Mouse (Mus musculus) embryonic fibroblast, embryonic 13.5 days (primary cell): ENCODE measurements around the gene Anapc11. TPM values are rescaled to one million over a fixed set of nuclear protein-coding genes. Genes with fewer than 3 reads are reported as not detected.

Source experiments
- H3K27ac ChIP-seq: 2 replicates; pipeline ENCODE4 v1.5.1; 2012; ENCODE audit warnings: low read length, control low read depth, inconsistent platforms; ENCODE audit not compliant: insufficient read depth
- H3K4me1 ChIP-seq: 2 replicates; pipeline ENCODE4 v1.6.1; 2011; ENCODE audit warnings: low read length; ENCODE audit not compliant: control insufficient read depth, insufficient read depth
- H3K4me3 ChIP-seq: 2 replicates; pipeline ENCODE4 v1.5.1; 2011; ENCODE audit warnings: mild to moderate bottlenecking, control low read depth, low read length; ENCODE audit not compliant: insufficient read depth
- CTCF ChIP-seq: IDR thresholded peaks from 2 replicates; pipeline ENCODE4 v1.5.1; 2011; ENCODE audit warnings: mild to moderate bottlenecking, control low read depth, low read length, moderate library complexity, borderline replicate concordance; ENCODE audit not compliant: insufficient read depth
- POLR2A ChIP-seq: IDR thresholded peaks from 2 replicates; pipeline ENCODE4 v1.6.1; 2011; ENCODE audit warnings: low read depth, mild to moderate bottlenecking, control low read depth, low read length, moderate library complexity
- polyA plus RNA-seq: library from polyadenylated mRNA; stranded (reverse); fragments of >200 nt; gene quantifications from 2 replicates; pipeline ENCODE4 v1.2.4, GENCODE M21; 2011; ENCODE audit warnings: low read depth; ENCODE audit not compliant: missing spikeins, insufficient read length

Gene Anapc11
- polyA plus RNA-seq, 1 experiment = 87.2 TPM

GRCm38 (mm10) chr11:120632559-120633519 lies 34.6 kb downstream of the Anapc11 start:
- peaks cover 8% of the 10 kb centered on the region; the same call in 1 of the 2 replicates for H3K4me1 ChIP-seq
- peak overlapping the region; percentile 75 for H3K4me3 ChIP-seq
- peak overlapping the region; percentile 90 for H3K27ac ChIP-seq
- TF ChIP-seq POLR2A (peak; percentile 58; the same call in 1 of the 2 replicates), CTCF (no peak)

DNA sequence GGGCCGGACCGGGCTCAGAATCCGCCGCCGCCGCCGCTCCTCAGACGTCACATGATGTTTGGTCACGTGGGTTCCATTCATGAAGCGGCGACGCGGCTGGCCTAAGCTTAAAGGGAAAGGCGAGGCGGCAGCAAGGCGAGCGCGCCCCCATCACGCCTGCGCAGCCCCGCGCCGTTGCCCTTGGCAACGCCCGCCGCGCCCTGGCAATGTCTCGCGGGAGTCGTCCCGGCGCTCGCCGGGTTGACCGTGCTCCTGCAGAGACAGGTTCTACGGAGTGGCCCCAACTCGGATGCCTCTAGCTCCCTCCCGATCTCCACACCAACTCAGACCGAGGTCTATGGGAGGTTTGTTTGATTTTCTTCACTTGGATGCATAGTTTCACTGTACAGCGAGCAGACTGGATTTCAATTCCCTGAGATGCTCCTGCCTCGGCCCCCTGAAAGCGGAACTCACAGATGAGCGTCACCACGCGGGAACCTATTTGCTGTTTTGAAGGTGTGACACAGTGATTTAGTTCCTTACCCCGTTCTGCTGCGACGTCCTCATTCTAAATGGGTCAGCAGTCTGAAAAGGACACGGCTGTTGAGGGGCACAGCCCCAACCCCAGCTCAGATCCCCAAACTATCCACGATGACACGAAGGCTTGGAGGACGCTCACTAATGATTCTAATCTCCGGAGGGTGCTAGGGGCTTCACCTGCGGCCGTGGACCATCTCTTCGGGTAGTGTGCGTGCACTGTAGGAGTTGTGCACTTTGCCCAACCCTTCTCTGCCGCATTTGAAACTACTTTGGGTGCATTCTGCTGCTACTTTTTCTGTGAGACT lies 35.5 kb downstream of the Anapc11 start, which contains the start of gene Mafg:
Gene Mafg (minus strand): TSS at position 81 of the 824 bp plus-strand sequence.
- TF ChIP-seq POLR2A = peak; percentile 74
- no peak for TF ChIP-seq CTCF
- H3K4me1 ChIP-seq = peaks cover 8% of the 10 kb centered on the region; the same call in 1 of the 2 replicates
- H3K4me3 ChIP-seq = peak within 1 kb of the TSS; percentile 75
- H3K27ac ChIP-seq = peak within 1 kb of the TSS; percentile 90

DNA sequence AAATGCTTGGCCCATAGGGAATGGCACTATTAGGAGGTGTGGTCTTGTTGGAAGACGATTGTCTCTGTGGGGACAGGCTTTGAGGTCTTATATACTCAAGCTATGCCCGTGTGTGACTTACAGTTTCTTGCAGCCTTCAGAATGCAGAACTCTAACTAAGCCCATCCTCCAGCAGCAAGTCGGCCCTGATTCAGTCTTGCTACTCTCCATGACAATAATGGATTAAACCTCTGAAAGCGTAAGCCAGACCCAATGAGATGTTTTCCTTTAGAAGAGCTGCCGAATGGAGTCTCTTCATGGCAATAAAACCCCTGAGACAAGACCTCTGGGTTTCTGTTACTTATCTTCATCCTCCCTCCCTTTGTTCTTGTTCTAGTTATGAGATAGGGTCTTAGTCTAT lies 36.6 kb downstream of the Anapc11 start:
- Histone ChIP-seq H3K4me1 (peaks cover 3% of the 10 kb centered on the region; the same call in 1 of the 2 replicates), H3K4me3 (no peak overlapping the region), H3K27ac (no peak overlapping the region)
- TF ChIP-seq CTCF (no peak), POLR2A (no peak)

DNA sequence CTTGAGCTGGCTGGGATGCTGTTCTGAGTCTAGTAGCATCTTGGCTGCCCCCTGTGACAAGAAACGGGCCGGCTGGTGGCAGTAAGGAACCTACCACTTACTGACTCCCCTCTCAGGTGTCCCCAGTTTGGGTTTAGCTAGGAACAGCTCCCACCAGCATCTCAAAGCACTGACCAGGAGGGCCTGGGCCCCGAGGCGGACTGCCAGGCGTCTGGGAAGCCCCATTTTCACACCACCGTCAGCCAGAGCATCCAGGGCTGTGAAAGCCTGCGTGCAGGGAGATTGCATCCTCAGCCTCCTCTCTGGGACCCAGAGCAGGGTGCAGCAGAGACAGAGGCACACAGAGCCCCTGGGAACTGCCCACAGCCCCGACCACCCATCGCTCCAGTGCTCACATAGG lies 43.0 kb downstream of the Anapc11 start:
- H3K4me3 ChIP-seq = no peak overlapping the region
- H3K27ac ChIP-seq = no peak overlapping the region
- TF ChIP-seq CTCF (no peak), POLR2A (no peak)
- peaks cover 3% of the 10 kb centered on the region for H3K4me1 ChIP-seq

DNA sequence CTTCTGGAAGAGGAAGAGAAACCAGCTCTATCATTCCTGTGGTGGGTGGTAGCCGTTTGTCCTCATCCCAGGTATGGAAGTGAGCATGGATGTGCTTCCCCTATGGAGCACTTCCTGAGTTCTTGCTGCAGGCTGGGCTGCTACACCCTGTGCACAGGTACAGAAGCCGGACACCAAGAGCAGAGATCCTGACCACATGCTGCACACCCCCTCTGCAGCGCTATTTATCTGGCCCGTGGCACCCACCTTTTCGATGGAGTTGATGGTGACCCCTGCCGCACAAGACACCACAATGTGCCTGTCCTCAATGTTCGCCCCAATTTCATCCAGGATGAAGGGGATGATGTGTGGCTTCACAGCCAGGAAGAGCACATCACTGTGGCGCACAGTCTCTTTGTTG lies 43.6 kb downstream of the Anapc11 start:
- Histone ChIP-seq H3K4me1 (peaks cover 3% of the 10 kb centered on the region), H3K27ac (no peak overlapping the region), H3K4me3 (no peak overlapping the region)
- TF ChIP-seq CTCF = no peak
- no peak for TF ChIP-seq POLR2A

GRCm38 (mm10) chr11:120642939-120643600 lies 44.8 kb downstream of the Anapc11 start:
- peak; percentile 24; the same call in 1 of the 2 replicates for TF ChIP-seq POLR2A
- TF ChIP-seq CTCF = no peak
- Histone ChIP-seq H3K27ac (no peak overlapping the region), H3K4me3 (peak overlapping the region; percentile 56), H3K4me1 (peaks cover 3% of the 10 kb centered on the region)

DNA sequence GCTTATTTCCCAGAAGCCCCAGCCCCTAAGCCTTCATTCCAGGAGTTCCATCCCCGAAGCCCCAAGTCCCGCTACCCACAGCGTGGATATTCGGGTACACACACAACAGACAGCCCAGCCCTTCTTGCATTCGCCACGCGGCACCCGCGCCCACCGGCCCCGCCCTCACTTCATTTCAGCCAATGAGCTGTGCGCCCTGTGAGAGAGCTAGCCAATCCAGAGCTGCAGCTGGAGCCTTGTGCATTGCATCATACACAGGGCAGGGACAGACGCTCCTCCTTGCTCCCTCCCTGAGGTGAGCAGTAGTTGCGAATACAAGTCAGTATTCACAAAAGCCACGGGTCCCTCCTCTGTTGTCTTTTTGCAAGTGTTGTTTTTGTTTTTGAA lies 45.4 kb downstream of the Anapc11 start, which contains the start of gene Pycr1:
Gene Pycr1 (minus strand): TSS at position 169 of the 387 bp plus-strand sequence.
- H3K4me1 ChIP-seq = peaks cover 3% of the 10 kb centered on the region
- peak; percentile 85 for TF ChIP-seq POLR2A
- TF ChIP-seq CTCF = no peak
- H3K4me3 ChIP-seq = peak within 1 kb of the TSS; percentile 56
- 0 out of 2 replicates have a peak within 1 kb of the TSS, but pooled peaks have one; percentile 19 for H3K27ac ChIP-seq

DNA sequence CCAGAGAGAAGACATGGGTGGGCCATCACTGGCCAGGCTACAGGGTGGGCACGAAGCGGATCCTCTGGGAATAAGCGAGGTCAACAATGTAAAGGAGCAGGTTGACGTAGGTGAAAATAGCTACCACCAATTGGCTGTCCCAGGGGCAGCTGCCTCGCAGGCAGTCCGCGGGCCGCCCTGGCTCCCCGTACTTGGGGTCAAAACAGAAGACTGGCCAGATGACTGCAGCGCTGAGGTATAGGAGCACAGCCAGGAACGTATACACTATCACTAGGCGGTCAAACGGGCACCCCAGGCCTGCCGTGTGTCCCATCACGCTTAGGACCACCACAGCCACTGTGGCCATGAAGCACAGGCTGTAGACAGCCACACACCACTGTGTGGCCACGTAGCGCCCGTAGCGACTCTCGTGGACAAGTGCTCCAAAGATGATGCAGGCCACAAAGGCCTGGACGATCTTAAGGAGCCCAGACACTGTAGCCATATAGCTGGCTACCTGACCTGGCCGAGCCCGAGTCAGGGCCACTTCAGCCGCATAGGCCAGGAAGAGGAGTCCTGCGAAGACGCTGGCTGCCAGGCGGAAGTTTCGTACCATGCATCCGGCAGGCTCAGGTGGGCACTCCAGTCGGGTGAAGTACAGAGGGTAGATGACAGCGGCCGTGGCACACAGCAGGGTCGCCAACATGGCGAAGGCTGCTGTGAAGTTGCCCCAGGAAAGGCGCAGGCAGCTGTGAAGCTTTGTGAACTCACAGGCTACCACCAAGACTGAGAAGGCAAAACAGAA lies 49.0 kb downstream of the Anapc11 start:
- H3K27ac ChIP-seq = no peak overlapping the region
- H3K4me3 ChIP-seq = no peak overlapping the region
- H3K4me1 ChIP-seq = peaks cover 3% of the 10 kb centered on the region
- TF ChIP-seq CTCF (no peak), POLR2A (no peak)
